Mouse (Mus musculus) 3T3-L1 (cell line): ENCODE results near the gene Cpeb1.
"Not testable (repeated sequence)": the region's sequence is repeated elsewhere in the genome, so short reads cannot be mapped to it uniquely, and the experiment has no call there.

Experiments used
- DNase-seq: peaks from one replicate; pipeline ENCODE4 v3.0.0-alpha.2; 2015; ENCODE audit warnings: low read depth, low spot score

Gene Cpeb1

DNA sequence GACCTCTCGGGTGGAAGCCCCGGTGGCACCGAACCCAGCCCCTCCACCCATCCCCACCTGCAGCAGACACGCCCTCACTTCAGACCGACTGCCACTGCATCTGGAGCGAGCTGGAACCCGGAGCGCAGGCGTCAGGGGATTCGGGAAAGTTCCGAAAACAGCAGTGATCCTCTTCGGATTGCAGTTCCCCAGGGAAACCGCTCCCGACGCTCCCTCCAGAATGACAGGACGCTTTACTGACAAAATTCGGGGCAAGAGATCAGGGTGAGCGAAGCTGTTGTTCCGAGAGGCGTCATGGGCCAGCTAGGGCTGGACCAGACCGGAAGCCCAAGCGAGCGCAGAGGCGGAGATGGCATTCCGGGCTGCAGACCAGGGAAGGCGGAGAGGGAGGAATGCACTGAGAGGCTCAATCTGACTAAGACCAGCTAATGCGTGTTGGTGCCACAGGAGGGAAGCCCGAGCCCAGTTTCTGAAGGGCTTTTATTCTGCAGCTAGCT lies at the start of gene Cpeb1:
Gene Cpeb1, minus strand, starts transcription at position 311 of the 497 bp plus-strand sequence.
- peak; percentile 66 for DNase-seq

- DNase-seq, result no peak
Measured at GRCm38 (mm10) chr7:81501050-81501449, 45.8 kb upstream of the Cpeb1 start.

DNA sequence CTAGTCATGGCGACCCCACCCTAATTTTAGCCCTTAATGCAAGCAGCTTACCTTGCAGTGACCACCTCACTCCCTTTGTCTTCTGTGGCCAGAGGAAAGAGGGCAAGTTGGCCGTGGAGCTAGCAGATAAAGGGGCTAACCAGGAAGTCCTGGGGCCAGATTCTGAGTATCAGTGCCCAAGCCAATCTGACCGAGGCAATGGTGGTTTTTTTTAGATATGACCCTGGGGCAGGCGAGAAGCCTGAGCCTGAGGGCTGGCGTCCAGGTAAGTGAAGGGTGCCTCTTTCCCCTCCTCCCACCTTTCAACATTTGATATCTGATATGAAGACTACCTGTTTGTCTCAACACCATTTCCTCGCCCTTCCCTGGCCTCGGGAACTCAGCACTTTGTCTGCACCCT lies 42.9 kb upstream of the Cpeb1 start, which contains the start of gene BC048679:
Gene BC048679, minus strand, starts transcription at position 101 of the 400 bp plus-strand sequence.
- DNase-seq, result no peak

DNA sequence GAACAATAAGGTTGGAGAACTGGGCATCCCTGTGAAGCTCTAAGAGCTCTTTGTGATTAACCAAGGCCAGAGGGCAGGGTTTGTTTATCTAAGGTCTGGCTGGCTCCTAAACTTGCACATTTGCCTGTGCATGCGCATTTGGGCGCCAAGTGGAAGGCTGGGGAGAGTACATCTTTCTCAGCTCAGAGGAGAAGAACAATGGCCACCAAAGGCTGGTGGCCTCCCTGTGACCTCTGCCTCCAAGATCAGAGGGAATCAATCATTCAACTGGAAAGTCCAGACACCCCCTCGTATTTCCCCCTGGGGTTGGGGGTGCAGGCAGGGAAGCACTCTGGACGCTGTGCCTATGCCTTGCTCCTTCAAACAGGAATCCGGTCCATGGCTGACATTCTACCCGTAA lies 41.9 kb upstream of the Cpeb1 start:
- no peak for DNase-seq

DNA sequence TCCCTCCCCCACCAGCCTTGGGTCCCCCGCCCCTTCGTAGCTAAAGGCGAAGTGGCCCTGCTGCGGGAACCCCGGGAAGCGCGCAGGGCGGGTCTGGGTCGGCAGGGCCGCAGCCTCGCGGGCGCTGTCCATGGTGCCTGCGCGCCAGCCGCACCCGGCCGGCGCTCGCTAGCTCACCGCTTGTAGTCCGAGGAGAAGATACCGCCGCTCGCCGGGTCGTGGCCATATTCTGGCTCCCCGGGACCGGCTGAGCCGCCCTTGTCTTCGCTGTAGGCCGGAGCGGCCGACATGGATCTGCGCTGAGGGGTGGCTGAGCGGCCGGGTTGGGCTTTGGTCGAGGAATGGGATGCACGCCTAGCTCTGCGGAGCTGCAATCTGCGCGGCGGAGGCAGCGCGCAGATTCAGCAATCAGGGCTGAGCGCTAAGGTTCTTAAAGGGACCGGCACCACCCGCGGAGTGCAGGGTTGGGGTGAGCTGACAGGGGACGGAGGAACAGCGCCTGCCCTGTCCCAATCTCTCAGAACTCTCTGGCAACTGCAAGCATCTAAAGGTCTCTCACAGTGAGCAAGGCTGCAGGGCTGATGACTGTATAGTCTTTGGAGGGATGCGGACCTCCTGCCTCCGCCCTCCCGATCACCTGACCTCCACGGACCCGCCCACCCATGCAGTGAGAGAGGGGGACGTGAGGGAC lies 38.2 kb upstream of the Cpeb1 start, which contains the start of gene Ap3b2:
Gene Ap3b2, minus strand, starts transcription at position 595 of the 691 bp plus-strand sequence.
- DNase-seq, result no peak

GRCm38 (mm10) chr7:81492628-81493027 lies 37.4 kb upstream of the Cpeb1 start:
- DNase-seq, result no peak

DNA sequence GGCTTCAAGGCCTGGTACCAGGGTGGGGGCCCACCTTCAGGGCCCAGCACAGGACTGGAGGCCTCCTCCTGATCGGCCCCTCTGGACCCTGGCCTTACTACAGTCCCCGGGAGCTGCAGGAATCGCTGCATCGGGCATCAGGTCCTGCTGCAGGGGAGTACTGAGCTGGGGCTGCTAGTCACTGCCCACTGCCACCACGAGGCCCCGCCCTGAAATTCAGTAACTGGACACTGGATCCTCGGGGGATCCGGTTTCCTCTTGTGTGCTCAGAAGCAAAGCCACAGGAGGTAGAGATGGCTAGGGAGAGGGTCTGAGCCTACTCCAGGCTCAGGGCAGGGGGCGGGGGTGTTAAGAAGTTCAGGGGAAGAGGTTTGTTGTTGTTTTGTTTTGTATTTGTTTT lies 34.4 kb upstream of the Cpeb1 start:
- DNase-seq, result peak; percentile 56

- peak; percentile 65 for DNase-seq
Measured at GRCm38 (mm10) chr7:81480800-81481199, 25.5 kb upstream of the Cpeb1 start.

DNA sequence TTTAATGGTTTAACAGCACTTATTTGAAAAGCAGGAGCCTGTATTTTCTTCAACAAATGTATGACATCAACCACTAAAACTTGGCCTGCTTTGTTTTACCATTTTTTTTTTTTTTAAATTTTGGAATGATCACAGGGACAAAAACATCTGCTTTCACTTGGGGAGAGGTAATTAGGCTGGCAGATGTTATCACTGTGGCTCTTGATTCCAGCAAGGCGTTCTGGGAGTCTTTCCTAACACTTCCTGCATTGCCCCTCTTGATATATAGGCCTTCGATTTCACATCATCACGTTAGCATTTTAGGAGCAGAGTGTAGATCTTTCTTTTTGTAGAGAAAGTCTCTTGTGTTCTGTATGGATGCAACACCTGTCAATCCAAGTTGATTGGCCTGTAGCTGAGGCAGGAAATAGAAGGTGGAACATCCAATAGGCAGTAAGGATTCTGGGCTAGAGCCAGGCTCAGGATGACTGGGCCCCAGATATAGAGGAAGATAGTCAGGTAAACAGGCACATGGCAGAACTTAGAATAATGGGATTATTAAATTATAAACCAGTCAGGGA lies 24.3 kb upstream of the Cpeb1 start:
- peak; percentile 69 for DNase-seq

- DNase-seq, result not testable (repeated sequence)
Measured at GRCm38 (mm10) chr7:81478261-81478660, 23.0 kb upstream of the Cpeb1 start.

- no peak for DNase-seq
Measured at GRCm38 (mm10) chr7:81476833-81477232, 21.6 kb upstream of the Cpeb1 start.

GRCm38 (mm10) chr7:81475221-81475620 lies 20.0 kb upstream of the Cpeb1 start:
- DNase-seq, result no peak

- DNase-seq, result peak; percentile 46
Measured at GRCm38 (mm10) chr7:81464906-81465450, 9.7 kb upstream of the Cpeb1 start.

- peak; percentile 66 for DNase-seq
Measured at GRCm38 (mm10) chr7:81464116-81464515, 8.9 kb upstream of the Cpeb1 start.

- DNase-seq, result no peak
Measured at GRCm38 (mm10) chr7:81462815-81463214, 7.5 kb upstream of the Cpeb1 start.

DNA sequence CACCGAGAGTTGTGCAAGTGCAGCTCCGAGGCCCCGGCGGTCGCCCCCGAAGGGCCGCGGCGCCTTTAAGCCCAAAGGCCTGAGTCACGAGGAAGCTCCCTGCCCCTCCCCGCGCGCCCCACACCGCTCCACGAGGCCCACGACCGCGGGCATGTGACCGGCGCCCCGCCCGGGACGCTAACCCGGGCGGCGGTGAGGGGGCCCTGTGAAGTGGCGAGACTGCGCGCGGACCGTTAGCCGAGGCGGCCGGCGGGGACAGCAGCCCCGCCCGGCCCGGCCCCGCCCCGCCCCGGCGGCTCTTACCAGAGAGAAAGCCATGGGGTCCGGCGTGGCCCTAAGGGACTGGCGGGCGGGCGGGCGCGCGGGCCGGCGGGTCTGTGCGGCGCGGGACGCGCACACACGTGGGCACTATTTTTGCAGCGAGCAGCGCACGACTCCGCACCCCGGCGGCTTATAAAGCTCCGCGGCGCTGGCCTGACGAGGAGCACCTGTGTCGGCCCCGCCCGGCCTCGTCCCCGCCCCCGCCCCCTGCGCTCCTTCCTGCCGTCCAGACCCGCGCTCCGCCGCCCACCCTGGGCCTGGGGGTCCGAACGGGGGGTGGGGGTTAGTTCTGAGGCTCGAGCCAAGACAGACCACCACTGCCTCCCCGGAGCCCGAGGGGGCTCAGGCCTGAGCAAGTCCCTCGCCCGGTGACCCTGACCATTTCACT lies 780 bp downstream of the Cpeb1 start:
- no peak for DNase-seq

- no peak for DNase-seq
Measured at GRCm38 (mm10) chr7:81453443-81454274, 1.6 kb downstream of the Cpeb1 start.

GRCm38 (mm10) chr7:81452971-81453441 lies 2.3 kb downstream of the Cpeb1 start:
- DNase-seq, result no peak

DNA sequence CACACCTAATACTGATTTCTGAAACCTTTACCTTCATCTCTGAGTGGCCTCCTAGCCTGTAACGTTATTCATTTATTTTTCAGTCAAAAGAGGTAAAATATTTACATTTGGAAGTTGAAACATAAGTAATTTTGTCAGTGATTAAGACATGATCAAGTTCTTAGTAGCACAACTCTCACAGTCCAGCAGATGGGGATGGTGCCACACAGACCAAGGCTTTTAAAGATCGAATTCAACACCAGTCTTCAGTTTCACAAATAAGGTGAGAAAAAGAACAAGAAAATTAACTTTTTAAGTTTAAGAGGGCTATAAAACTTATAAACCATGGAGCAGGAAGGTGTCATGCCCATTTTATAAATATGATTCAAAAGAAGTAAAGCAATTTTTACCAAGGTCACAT lies 56.3 kb downstream of the Cpeb1 start:
- peak; percentile 50 for DNase-seq

DNA sequence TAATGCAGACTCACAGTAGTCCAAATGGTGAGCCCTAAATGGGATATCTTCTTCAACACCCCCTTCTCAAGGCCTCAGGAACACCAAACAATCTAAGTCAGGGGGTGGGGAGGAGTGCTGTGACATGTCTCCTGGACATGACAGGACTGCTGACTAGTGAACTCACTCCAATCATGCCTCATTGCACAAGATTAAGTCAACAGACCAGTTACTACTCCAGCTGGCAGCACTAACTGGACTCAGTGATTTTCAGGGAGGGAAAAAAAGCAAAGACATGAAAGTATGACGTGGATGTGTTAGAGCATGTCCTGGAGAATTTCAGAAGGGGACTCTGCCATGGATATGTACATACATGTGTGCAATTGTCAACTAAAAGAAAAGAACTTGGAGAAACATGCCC lies 75.9 kb downstream of the Cpeb1 start:
- no peak for DNase-seq

DNA sequence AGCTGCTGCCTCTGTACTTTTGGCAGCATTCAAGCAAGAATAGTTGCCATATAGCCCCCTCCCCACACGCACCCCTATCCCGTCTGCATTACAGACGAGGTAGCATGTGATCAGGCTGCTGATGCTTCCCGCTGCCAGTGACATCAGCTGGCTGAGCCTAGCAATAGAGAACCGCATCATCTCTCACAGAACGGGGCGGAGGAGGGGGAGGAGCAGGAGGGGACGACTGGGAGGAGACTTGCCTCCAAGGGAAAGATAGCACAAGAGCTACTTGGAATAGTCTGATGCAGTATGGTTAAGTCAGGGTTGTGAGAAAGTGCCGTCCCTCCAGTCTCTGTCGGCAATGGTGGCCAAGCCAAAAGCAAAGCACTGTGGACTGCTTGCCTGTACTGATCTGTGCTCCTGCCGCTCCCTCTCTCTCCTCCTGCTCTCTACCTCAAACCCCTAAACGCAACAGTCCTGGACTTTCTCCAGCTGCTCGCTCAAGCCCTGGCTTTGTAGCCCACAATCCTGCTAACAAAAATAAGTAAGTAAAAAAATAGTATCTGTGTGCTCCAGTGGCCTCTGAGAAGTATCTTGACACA lies 82.8 kb downstream of the Cpeb1 start:
- DNase-seq, result no peak
